ENCODE assay signal across 22 mouse cellular contexts in genomic region chr10:76693446-76693845, GRCm38 (mm10). TPM values are rescaled to one million over a fixed set of nuclear protein-coding genes. Genes with fewer than 3 reads are reported as not detected.
"Had no signal": no experiment of that assay in that cellular context is flagged by ENCODE, and none has a peak within 500 bp of the region (broad histone marks: within the 10 kb centered on the region; RNA-seq: fewer than 3 reads in every experiment).

No protein-coding gene starts in this region.

- H3K9ac ChIP-seq: liver, embryonic 13.5 days; liver, embryonic 15.5 days; liver, postnatal 0 days; lung, embryonic 14.5 days; midbrain, embryonic 12.5 days; neural tube, embryonic 13.5 days; neural tube, embryonic 15.5 days; stomach, embryonic 15.5 days had no signal

- H3K4me2 ChIP-seq: liver, embryonic 13.5 days; liver, embryonic 15.5 days; lung, embryonic 14.5 days; midbrain, embryonic 12.5 days; neural tube, embryonic 13.5 days; neural tube, embryonic 15.5 days; stomach, embryonic 15.5 days had no signal

- DNase-seq: liver, embryonic 13.5 days; liver, postnatal 0 days; lung, embryonic 14.5 days; lung, postnatal 14 days; lung, postnatal 4 days; midbrain, embryonic 14.5 days; retina, postnatal 1 day; right cerebral cortex, adult 18-20 months; right cerebral cortex, postnatal 25 days; right cerebral cortex, postnatal 4 days; spleen, adult 18-20 months; thymus, postnatal 14 days; thymus, postnatal 36 days had no signal

- H3K9me3 ChIP-seq: liver, embryonic 13.5 days; liver, embryonic 15.5 days; midbrain, embryonic 10.5 days; midbrain, embryonic 12.5 days; neural tube, embryonic 13.5 days; neural tube, embryonic 15.5 days; stomach, embryonic 15.5 days had no signal

- H3K27me3 ChIP-seq: liver, embryonic 13.5 days; liver, embryonic 15.5 days; midbrain, embryonic 12.5 days; neural tube, embryonic 13.5 days; neural tube, embryonic 15.5 days; stomach, embryonic 15.5 days had no signal

- ATAC-seq: liver, postnatal 0 days; midbrain, embryonic 16.5 days had no signal

- H3K27ac ChIP-seq: liver, embryonic 13.5 days; liver, embryonic 15.5 days; midbrain, embryonic 10.5 days; midbrain, embryonic 12.5 days; neural tube, embryonic 13.5 days; neural tube, embryonic 15.5 days; stomach, embryonic 15.5 days had no signal

- H3K4me3 ChIP-seq: liver, embryonic 13.5 days; liver, embryonic 15.5 days; midbrain, embryonic 10.5 days; midbrain, embryonic 12.5 days; myocyte; neural tube, embryonic 13.5 days; neural tube, embryonic 15.5 days; stomach, embryonic 15.5 days had no signal

- H3K4me1 ChIP-seq: liver, embryonic 13.5 days; liver, embryonic 15.5 days; midbrain, embryonic 10.5 days; midbrain, embryonic 12.5 days; neural tube, embryonic 13.5 days; neural tube, embryonic 15.5 days had no signal

- H3K36me3 ChIP-seq: liver, embryonic 13.5 days; liver, embryonic 15.5 days; midbrain, embryonic 10.5 days; midbrain, embryonic 12.5 days; neural tube, embryonic 13.5 days; neural tube, embryonic 15.5 days; stomach, embryonic 15.5 days had no signal

RNA-seq across cellular contexts. Expression of gene Col6a1, which starts 32.5 kb away (rescaled TPM):
- total RNA-seq: megakaryocyte-erythroid progenitor cell, adult 5-6 weeks had no signal
